Mouse (Mus musculus) CH12.LX (cell line): ENCODE data around the gene Ctnna3. TPM values are rescaled to one million over a fixed set of nuclear protein-coding genes. Genes with fewer than 3 reads are reported as not detected.

Experiments used
- DNase-seq: peaks from one replicate; pipeline ENCODE4 v3.0.0-alpha.2; 2013; ENCODE audit errors: extremely low read depth
- H3K27ac ChIP-seq: 2 replicates; pipeline ENCODE4 v1.5.1; 2012; ENCODE audit warnings: low read depth, mild to moderate bottlenecking, control low read depth, moderate library complexity; ENCODE audit not compliant: insufficient read depth
- H3K27me3 ChIP-seq: replicated peaks from 2 replicates; pipeline ENCODE3; 2012; ENCODE audit warnings: inconsistent platforms
- H3K36me3 ChIP-seq, 2 experiments: replicated peaks in 1 of 2; 2 replicates each; pipeline versions ENCODE3 to v1.6.1; 2012; ENCODE audit warnings: inconsistent platforms in 1 of 2, low read length in 1 of 2, mild to moderate bottlenecking in 1 of 2, mixed read lengths in 1 of 2, moderate library complexity in 1 of 2; ENCODE audit not compliant: control insufficient read depth in 1 of 2, insufficient read depth in 1 of 2
- H3K4me1 ChIP-seq, 2 experiments: 2 replicates each; pipeline ENCODE4 v1.6.1; 2012; ENCODE audit warnings: inconsistent platforms in 1 of 2, moderate library complexity in 1 of 2; ENCODE audit not compliant: insufficient read depth in 2 of 2, control insufficient read depth in 1 of 2
- H3K4me2 ChIP-seq: 2 replicates; pipeline ENCODE4 v1.6.1; 2012; ENCODE audit warnings: low read depth, mild to moderate bottlenecking, control low read depth; ENCODE audit not compliant: poor library complexity, insufficient read depth, severe bottlenecking
- H3K4me3 ChIP-seq, 3 experiments: fragments of 150-350 bp in 1 of 3; sonication (generic) in 1 of 3; replicated peaks in 1 of 3; 2 replicates each; pipeline versions ENCODE3 to v1.5.1; 2011 to 2012; ENCODE audit warnings: low read depth in 2 of 3, low read length in 2 of 3, mild to moderate bottlenecking in 2 of 3, moderate library complexity in 2 of 3, control low read depth in 1 of 3, improper control_type of control experiment in 1 of 3, inconsistent platforms in 1 of 3, mixed read lengths in 1 of 3; ENCODE audit not compliant: poor library complexity in 1 of 3
- H3K79me2 ChIP-seq: replicated peaks from 2 replicates; pipeline ENCODE4 v1.6.1; 2012; ENCODE audit warnings: mild to moderate bottlenecking, moderate library complexity; ENCODE audit not compliant: control insufficient read depth, poor library complexity, insufficient read depth, severe bottlenecking; ENCODE audit errors: extremely low read depth
- H3K9ac ChIP-seq: 2 replicates; pipeline ENCODE4 v1.6.1; 2012; ENCODE audit warnings: low read depth, mild to moderate bottlenecking, control low read depth, moderate library complexity; ENCODE audit not compliant: insufficient read depth
- H3K9me3 ChIP-seq: replicated peaks from 2 replicates; pipeline ENCODE3; 2012; ENCODE audit warnings: low read length, inconsistent platforms, mixed read lengths
- ELF1 ChIP-seq: IDR thresholded peaks from 2 replicates; pipeline ENCODE4 v1.6.1; 2014; ENCODE audit warnings: low read depth, mild to moderate bottlenecking, inconsistent platforms, low read length, improper control_type of control experiment
- EP300 ChIP-seq: IDR thresholded peaks from 2 replicates; pipeline ENCODE4 v1.6.1; 2011; ENCODE audit warnings: low read length, improper control_type of control experiment
- IRF4 ChIP-seq: IDR thresholded peaks from 2 replicates; pipeline ENCODE4 v1.6.1; 2014; ENCODE audit warnings: low read depth, mild to moderate bottlenecking, inconsistent platforms, low read length, improper control_type of control experiment
- JUND ChIP-seq: conservative IDR thresholded peaks from 2 replicates; pipeline ENCODE4 v1.6.1; 2011; ENCODE audit warnings: low read depth, low read length, improper control_type of control experiment
- MXI1 ChIP-seq: IDR thresholded peaks from 2 replicates; pipeline ENCODE4 v1.6.1; 2011; ENCODE audit warnings: mild to moderate bottlenecking, low read depth, low read length, improper control_type of control experiment
- NRF1 ChIP-seq: IDR thresholded peaks from 2 replicates; pipeline ENCODE4 v1.6.1; 2014; ENCODE audit warnings: low read depth, mild to moderate bottlenecking, inconsistent platforms, low read length, improper control_type of control experiment, moderate library complexity
- POLR2A ChIP-seq: IDR thresholded peaks from 2 replicates; pipeline ENCODE4 v1.6.1; 2011; ENCODE audit warnings: low read depth, mild to moderate bottlenecking, improper control_type of control experiment, low read length
- RAD21 ChIP-seq: IDR thresholded peaks from 2 replicates; pipeline ENCODE4 v1.6.1; 2011; ENCODE audit warnings: low read depth, mild to moderate bottlenecking, low read length, improper control_type of control experiment, moderate library complexity
- USF2 ChIP-seq: conservative IDR thresholded peaks from 2 replicates; pipeline ENCODE4 v1.6.1; 2011; ENCODE audit warnings: low read depth, low read length, improper control_type of control experiment
- ZKSCAN1 ChIP-seq: IDR thresholded peaks from 2 replicates; pipeline ENCODE4 v1.6.1; 2012; ENCODE audit warnings: low read depth, inconsistent platforms, low read length, improper control_type of control experiment, borderline replicate concordance
- ZMIZ1 ChIP-seq: IDR thresholded peaks from 2 replicates; pipeline ENCODE4 v1.6.1; 2012; ENCODE audit warnings: low read depth, mild to moderate bottlenecking, inconsistent platforms, low read length, improper control_type of control experiment
- dilution Hi-C: fragments of 300-500 bp; cut with MboI; formaldehyde crosslinking; loops from 2 replicates; pipeline ENCODE4 v1.14.3; 2020; ENCODE audit warnings: low sequenced_read_pairs; ENCODE audit not compliant: extremely low pct_unique_long_range_greater_than_20kb, extremely low pct_ligation_motif_present
- in situ Hi-C: fragments of 300-500 bp; cut with MboI; formaldehyde crosslinking; loops from 3 replicates; pipeline ENCODE4 v1.14.3; 2019; ENCODE audit warnings: low sequenced_read_pairs, low pct_ligation_motif_present, low pct_unique_long_range_greater_than_20kb, mixed read lengths
- polyA plus RNA-seq: library from polyadenylated mRNA; unstranded; fragments of >175 nt; gene quantifications from 2 replicates; pipeline ENCODE4 v1.2.1, GENCODE M21; 2012; ENCODE audit warnings: low read depth; ENCODE audit not compliant: insufficient read length
- total RNA-seq, 2 experiments: library from RNA; depleted of rRNA; stranded (reverse); fragments of 300-350 nt in 1 of 2; fragments of >200 nt in 1 of 2; gene quantifications; 2 replicates each; pipeline ENCODE4 v1.2.3; 2012 to 2014

The Ctnna3 gene
- total and polyA plus RNA-seq, 3 experiments: 0.09 TPM; not detected in 2

GRCm38 (mm10) chr10:63599417-63599816 is 169.5 kb downstream of the Ctnna3 start:
- in situ Hi-C loops: loop anchor here (25.0 kb wide), 1 partner anchor 88 kb away; no protein-coding TSS in a partner anchor
- no peaks in the 10 kb centered on the region for H3K79me2 ChIP-seq
- dilution Hi-C loops: no loop called here
- no peaks in the 10 kb centered on the region for H3K27me3 ChIP-seq
- no peaks in the 10 kb centered on the region for H3K9me3 ChIP-seq
- H3K27ac ChIP-seq: no peak overlapping the region
- H3K9ac ChIP-seq: no peak overlapping the region
- H3K36me3 ChIP-seq: no peaks in the 10 kb centered on the region
- H3K4me2 ChIP-seq: no peak overlapping the region
- DNase-seq: no peak
- no peak for TF ChIP-seq EP300
- no peak for TF ChIP-seq MXI1
- TF ChIP-seq, all 38 proteins: peak for 0
- Histone ChIP-seq H3K4me1 (no peaks in the 10 kb centered on the region), H3K4me3 (no peak overlapping the region)

DNA sequence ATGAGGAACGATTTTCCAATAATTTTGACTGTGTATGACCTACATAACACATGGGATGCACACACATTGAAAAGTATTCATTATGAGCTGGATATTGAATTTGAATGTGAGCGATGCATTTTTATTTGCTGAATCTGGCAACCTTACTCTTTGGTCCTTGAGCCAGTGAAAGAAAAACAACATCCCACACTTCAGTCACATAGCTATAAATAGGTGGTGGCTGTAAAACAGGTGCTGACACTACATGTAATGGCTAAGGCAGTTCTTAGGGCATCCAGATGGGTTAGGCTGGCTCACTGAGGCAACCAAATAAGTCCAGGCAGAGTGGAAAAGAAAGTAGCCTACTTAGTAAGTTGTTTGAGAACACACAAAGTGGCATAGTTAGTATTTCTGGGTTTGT is 171.3 kb downstream of the Ctnna3 start:
- Histone ChIP-seq H3K4me1 (no peaks in the 10 kb centered on the region), H3K9me3 (no peaks in the 10 kb centered on the region), H3K27me3 (no peaks in the 10 kb centered on the region), H3K36me3 (no peaks in the 10 kb centered on the region), H3K79me2 (no peaks in the 10 kb centered on the region), H3K4me2 (no peak overlapping the region), H3K9ac (no peak overlapping the region), H3K4me3 (no peak overlapping the region), H3K27ac (no peak overlapping the region)
- in situ Hi-C loops: no loop called here
- no peak for DNase-seq
- no peak for TF ChIP-seq ELF1
- no peak for TF ChIP-seq IRF4
- no peak for TF ChIP-seq EP300
- no peak for TF ChIP-seq JUND
- TF ChIP-seq RAD21: no peak
- no peak for TF ChIP-seq NRF1
- TF ChIP-seq USF2: no peak
- TF ChIP-seq ZMIZ1: no peak
- TF ChIP-seq ZKSCAN1: no peak
- dilution Hi-C loops: no loop called here

GRCm38 (mm10) chr10:63628546-63628945 is 198.6 kb downstream of the Ctnna3 start:
- Histone ChIP-seq H3K4me1 (peaks cover 0 to 4% of the 10 kb centered on the region in 2 experiments; a peak in 1 of 4 replicates), H3K79me2 (no peaks in the 10 kb centered on the region), H3K9ac (no peak overlapping the region), H3K27me3 (no peaks in the 10 kb centered on the region), H3K4me2 (no peak overlapping the region), H3K27ac (no peak overlapping the region), H3K4me3 (no peak overlapping the region), H3K9me3 (no peaks in the 10 kb centered on the region), H3K36me3 (no peaks in the 10 kb centered on the region)
- dilution Hi-C loops: no loop called here
- TF ChIP-seq POLR2A: no peak
- in situ Hi-C loops: no loop called here
- DNase-seq: no peak
